43 mouse cellular contexts compared by ENCODE assay signal in the genomic region with DNA sequence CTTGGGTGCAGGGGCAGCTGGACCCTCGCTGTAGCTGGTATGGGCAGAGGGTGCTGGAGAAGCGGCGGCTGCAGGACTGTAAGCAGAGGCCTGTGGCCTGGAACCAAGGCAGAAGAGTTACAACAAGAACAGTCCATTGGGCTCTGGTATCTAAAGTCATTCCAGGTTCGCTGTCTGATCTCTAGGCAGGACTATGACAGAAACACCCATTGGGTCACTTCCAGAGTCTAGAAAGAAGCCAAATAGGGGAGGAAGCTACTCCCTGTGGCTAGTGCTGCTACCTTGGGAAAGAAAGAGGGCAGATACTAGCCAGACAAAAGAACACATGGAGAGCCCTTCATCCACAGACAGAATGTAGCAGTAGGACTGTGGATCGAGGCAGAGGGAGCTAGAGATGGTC. TPM values are rescaled to one million over a fixed set of nuclear protein-coding genes. Genes with fewer than 3 reads are reported as not detected.
"Had no signal": no experiment of that assay in that cellular context is flagged by ENCODE, and none has a peak within 500 bp of the region (broad histone marks: within the 10 kb centered on the region; RNA-seq: fewer than 3 reads in every experiment).

No protein-coding gene starts in this region.

- H3K4me3 ChIP-seq: heart, embryonic 10.5 days; heart, embryonic 12.5 days; heart, embryonic 15.5 days; hindbrain, embryonic 10.5 days; hindbrain, embryonic 12.5 days; intestine, embryonic 15.5 days; kidney, embryonic 15.5 days; limb, embryonic 10.5 days; limb, embryonic 12.5 days; liver, embryonic 13.5 days; liver, embryonic 15.5 days had no signal

- ATAC-seq: hindbrain, embryonic 16.5 days; inflammation-experienced regulatory T-cells, adult 6 months; intestine, embryonic 15.5 days; intestine, postnatal 0 days; liver, postnatal 0 days had no signal

- DNase-seq: gastrocnemius, postnatal 14 days; gastrocnemius, postnatal 36 days; heart, postnatal 14 days; heart, postnatal 4 days; kidney, adult 2 months; kidney, adult 9 months; kidney, postnatal 14 days; kidney, postnatal 36 days; layer of hippocampus, adult 9-11 months; layer of hippocampus, postnatal 36 days; liver; liver, embryonic 13.5 days; liver, postnatal 0 days had no signal

- H3K27ac ChIP-seq: heart, embryonic 10.5 days; heart, embryonic 15.5 days; hindbrain, embryonic 10.5 days; hindbrain, embryonic 12.5 days; hindbrain, embryonic 14.5 days; intestine, embryonic 15.5 days; kidney, embryonic 15.5 days; kidney, postnatal 0 days; limb, embryonic 10.5 days; limb, embryonic 12.5 days; liver, embryonic 13.5 days; liver, embryonic 15.5 days had no signal

- H3K9ac ChIP-seq: heart, embryonic 12.5 days; heart, embryonic 15.5 days; hindbrain, embryonic 12.5 days; hindbrain, embryonic 14.5 days; intestine, embryonic 15.5 days; kidney, embryonic 15.5 days; limb, embryonic 12.5 days; liver, embryonic 13.5 days; liver, embryonic 15.5 days; liver, postnatal 0 days had no signal

- H3K9me3 ChIP-seq: heart, embryonic 10.5 days; heart, embryonic 12.5 days; heart, embryonic 15.5 days; hindbrain, embryonic 10.5 days; hindbrain, embryonic 12.5 days; intestine, embryonic 15.5 days; kidney, embryonic 15.5 days; limb, embryonic 10.5 days; limb, embryonic 12.5 days; liver, embryonic 13.5 days; liver, embryonic 15.5 days had no signal

- H3K4me2 ChIP-seq: heart, embryonic 12.5 days; heart, embryonic 15.5 days; hindbrain, embryonic 12.5 days; hindbrain, embryonic 14.5 days; intestine, embryonic 15.5 days; kidney, embryonic 15.5 days; limb, embryonic 12.5 days; liver, embryonic 13.5 days; liver, embryonic 15.5 days had no signal

- H3K27me3 ChIP-seq: heart, embryonic 12.5 days; heart, embryonic 15.5 days; intestine, embryonic 15.5 days had no signal

- H3K36me3 ChIP-seq: hindbrain, embryonic 10.5 days; hindbrain, embryonic 12.5 days; intestine, embryonic 15.5 days; kidney, embryonic 15.5 days; limb, embryonic 10.5 days; limb, embryonic 12.5 days; liver, embryonic 13.5 days; liver, embryonic 15.5 days had no signal

RNA-seq across cellular contexts. Expression of a gene that starts 29.6 kb away (rescaled TPM):
- total RNA-seq: gastrocnemius, adult 8-10 months; gastrocnemius, postnatal 14 days; gastrocnemius, postnatal 36 days; granulocyte monocyte progenitor cell, adult 5-6 weeks; heart, adult 18-20 months; heart, adult 8-10 months; heart, postnatal 14 days; heart, postnatal 4 days; layer of hippocampus, adult 18-20 months; layer of hippocampus, adult 8-10 months; layer of hippocampus, postnatal 14 days; layer of hippocampus, postnatal 36 days; left cerebral cortex, adult 18-20 months; left cerebral cortex, adult 8-10 months; left cerebral cortex, postnatal 14 days; left cerebral cortex, postnatal 36 days had no signal
- polyA plus RNA-seq: frontal cortex, adult 2 months; heart, embryonic 10.5 days; heart, embryonic 12.5 days; heart, embryonic 15.5 days; heart, postnatal 0 days; hindbrain, embryonic 10.5 days; hindbrain, embryonic 12.5 days; hindbrain, embryonic 14.5 days; hindbrain, embryonic 16.5 days; inflammation-experienced regulatory T-cells, adult 6 months; intestine, embryonic 15.5 days; intestine, postnatal 0 days; kidney, adult 2 months; kidney, embryonic 15.5 days; kidney, postnatal 0 days; large intestine, adult 2 months; limb, embryonic 10.5 days; limb, embryonic 12.5 days; limb, embryonic 14.5 days; liver, embryonic 13.5 days; liver, embryonic 15.5 days; liver, postnatal 0 days had no signal

RNA-seq across cellular contexts. Expression of a gene that starts 36.3 kb away (rescaled TPM):
- total RNA-seq: granulocyte monocyte progenitor cell, adult 5-6 weeks had no signal
- polyA plus RNA-seq: inflammation-experienced regulatory T-cells, adult 6 months had no signal

RNA-seq across cellular contexts. Expression of a gene that starts 47.7 kb away (rescaled TPM):
- total RNA-seq: gastrocnemius, adult 8-10 months; gastrocnemius, postnatal 14 days; gastrocnemius, postnatal 36 days; granulocyte monocyte progenitor cell, adult 5-6 weeks; layer of hippocampus, adult 18-20 months; layer of hippocampus, adult 8-10 months; layer of hippocampus, postnatal 14 days; layer of hippocampus, postnatal 36 days; left cerebral cortex, adult 18-20 months; left cerebral cortex, adult 8-10 months; left cerebral cortex, postnatal 14 days; left cerebral cortex, postnatal 36 days had no signal
- polyA plus RNA-seq: hindbrain, embryonic 10.5 days; hindbrain, embryonic 12.5 days; hindbrain, embryonic 14.5 days; hindbrain, embryonic 16.5 days; inflammation-experienced regulatory T-cells, adult 6 months; intestine, embryonic 15.5 days; kidney, adult 2 months; limb, embryonic 10.5 days; liver, embryonic 13.5 days; liver, embryonic 15.5 days; liver, postnatal 0 days had no signal
